Mouse (Mus musculus): ENCODE measurements around the gene Tnfaip3.

Tnfaip3 gene

GRCm38 (mm10) chr10:19014381-19015256, 838 bp downstream of the Tnfaip3 start:
- no peak for DNase-seq (ENCODE audit: low spot score in 2 of 2)

DNA sequence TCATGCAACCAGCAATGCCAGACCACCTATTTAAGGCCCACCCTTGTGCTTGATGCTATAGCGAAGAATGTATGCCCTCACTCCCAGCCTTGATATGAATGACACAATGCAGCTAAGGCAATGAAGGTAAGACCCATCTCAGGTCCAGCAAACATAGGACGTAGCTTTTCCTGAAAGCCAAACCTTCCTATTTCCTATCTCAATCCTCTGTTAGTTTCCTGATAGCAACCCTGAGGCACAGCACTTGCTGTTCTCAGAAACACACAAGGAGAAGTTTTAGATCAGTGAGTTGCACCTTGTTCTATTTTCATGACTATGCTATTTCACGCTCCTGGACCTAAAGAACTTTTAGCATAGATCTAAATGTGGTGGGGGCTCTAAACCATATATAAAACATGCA, 2.1 kb downstream of the Tnfaip3 start:
- no peak for DNase-seq (ENCODE audit: low spot score in 2 of 2)

GRCm38 (mm10) chr10:19012616-19013015, 2.8 kb downstream of the Tnfaip3 start:
- DNase-seq (ENCODE audit: low spot score in 2 of 2), result no peak

DNA sequence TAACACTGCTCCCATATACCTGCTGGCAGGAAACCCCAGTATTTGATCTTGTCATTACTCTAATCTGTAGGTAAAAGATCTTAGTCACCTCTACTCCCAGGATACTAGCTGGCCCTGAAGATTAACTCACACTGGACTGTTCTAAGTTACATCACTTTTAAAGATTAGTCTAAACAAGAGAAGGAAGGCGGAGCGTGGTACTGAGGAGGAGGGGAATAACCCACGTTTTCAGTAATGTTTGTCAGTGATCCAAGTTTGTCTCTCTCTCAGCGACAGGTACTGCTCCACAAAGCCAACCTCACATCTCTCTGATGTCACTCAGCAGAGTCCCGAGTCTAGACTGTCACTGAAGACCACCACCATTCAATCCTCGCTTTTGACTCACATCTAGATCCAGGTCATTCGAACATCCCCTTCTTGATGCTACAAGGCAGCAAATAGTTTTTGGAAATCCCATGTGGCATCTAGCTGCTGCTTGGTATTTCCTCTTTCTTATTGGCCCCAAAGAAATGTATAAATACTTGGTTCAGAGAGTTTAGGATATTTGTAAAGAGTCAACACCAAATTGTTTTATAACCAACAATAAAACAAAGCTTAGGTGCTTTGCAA, 3.5 kb downstream of the Tnfaip3 start:
- no peak for DNase-seq (ENCODE audit: low spot score in 2 of 2)

DNA sequence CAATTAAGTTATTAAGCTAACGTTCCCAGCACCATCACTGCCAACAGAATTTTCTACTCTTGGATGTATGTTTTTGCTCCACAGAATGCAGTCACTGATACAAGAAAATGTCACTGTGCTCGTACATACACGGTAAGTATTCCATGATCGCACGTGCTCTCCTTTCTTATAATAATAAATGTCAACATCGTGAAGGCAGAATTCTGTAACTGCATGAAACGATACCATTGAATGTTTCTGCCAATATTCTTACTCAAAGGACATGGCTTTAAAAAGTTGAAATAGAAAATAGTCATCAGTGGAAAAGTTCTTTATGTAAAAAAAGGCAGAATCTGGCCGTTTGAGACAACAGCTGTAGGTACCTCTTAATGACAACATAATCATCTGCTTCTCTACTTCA, 5.0 kb downstream of the Tnfaip3 start:
- no peak for DNase-seq (ENCODE audit: low spot score in 2 of 2)

DNA sequence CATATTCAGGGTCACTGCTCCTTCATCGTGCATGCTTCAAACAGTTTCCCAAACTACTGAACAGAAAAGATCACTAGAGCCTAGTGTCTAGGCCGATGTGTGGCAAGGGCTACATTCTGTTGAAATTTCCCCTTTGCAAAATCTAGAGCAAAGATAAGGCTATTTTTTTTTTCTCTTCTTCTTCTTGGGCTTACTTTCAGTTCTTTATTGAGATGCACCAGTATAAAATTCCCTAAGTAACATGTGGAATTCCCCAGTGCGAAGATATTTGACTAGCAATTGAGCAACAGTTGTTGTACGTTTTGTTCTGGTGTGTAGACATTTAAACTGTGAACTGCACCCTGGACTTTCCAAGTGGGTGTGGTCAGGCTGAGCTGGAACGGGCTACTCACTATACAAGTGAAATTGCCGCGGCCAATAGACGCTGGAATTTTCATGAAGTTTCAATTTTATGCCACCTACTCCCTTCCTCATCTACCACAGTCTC, 6.2 kb downstream of the Tnfaip3 start:
- DNase-seq (ENCODE audit: low spot score in 2 of 2), result no peak

DNA sequence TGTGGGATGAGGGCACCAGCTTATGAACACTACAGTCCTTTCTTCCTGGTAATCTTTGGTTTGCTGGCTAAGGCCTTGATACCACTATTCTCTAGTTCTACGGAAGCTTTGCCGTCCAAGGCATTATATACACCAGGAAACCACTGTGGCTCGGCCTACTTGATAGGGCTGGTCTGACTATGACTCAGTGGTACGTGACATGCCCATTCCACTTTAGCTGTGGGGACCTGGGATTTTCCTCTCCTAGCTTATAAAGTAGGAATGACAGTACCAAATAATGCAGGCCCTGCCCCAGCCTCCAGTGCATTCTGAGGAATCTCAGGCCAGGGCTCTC, 6.9 kb downstream of the Tnfaip3 start:
- DNase-seq (ENCODE audit: low spot score in 2 of 2), result no peak

DNA sequence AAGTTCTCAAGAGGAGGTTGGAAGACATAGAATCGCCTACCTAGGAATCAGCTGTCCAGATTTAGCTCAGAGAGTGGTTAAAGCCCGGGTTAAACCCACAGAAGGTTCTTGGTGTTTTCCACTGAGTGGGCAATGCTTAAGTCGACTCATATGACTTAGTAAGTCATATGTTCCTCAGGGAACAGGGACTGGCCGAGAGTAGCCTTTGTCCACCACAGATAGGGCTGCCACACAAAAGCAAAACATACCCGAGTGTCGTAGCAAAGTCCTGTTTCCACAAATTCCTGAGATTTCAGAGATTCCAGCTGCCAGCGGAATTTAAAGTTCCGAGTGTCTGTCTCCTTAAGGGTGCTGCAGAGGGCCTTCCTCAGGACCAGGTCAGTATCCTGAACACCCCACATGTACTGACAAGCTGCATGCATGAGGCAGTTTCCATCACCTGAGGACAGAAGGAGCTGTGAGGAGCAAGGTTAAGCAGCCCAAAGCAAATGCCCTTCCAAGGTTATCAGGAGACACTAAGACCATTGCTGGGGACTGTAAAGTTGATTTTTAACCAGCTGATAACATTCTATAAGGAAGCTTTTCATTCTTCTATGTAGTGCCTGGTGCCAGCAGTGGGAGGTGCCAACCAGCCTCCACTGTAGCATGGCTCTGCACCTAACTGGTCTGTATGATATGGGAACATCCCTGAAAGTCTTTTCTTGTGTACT, 7.4 kb downstream of the Tnfaip3 start:
- no peak for DNase-seq (ENCODE audit: low spot score in 2 of 2)

DNA sequence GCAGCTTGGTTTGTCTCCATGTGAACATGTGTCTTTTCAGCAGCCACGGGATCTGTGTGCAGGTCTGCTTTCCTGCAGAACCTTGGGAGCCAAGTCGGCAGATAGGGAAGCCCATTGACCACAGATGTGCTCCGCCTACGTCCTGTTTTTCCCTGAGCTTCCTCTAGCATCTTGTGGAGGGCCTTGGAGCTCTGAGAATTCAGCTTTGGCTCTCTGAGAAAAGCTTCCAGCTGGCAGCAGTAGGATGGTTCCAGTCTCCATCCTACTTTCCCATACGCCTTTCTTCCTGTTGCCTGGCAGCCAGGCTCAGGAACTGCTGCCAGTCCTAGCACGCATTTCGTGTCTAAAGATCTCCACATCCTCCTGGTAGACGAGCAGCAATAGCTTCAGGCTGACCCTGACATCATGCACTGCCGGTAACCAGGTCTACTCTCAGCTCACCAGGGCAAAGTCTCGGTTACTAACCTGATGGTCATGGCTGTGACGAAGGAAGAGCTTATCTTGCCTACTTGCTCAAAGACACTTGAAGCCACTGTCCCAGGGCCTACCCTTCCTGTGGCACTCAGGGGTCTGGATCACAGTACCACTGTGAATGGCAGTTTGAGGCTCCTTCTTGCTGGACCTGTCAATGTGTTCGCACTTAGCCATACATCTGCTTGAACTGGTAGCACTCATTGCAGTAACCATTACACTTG, 13.2 kb downstream of the Tnfaip3 start:
- DNase-seq (ENCODE audit: low spot score in 2 of 2), result no peak

DNA sequence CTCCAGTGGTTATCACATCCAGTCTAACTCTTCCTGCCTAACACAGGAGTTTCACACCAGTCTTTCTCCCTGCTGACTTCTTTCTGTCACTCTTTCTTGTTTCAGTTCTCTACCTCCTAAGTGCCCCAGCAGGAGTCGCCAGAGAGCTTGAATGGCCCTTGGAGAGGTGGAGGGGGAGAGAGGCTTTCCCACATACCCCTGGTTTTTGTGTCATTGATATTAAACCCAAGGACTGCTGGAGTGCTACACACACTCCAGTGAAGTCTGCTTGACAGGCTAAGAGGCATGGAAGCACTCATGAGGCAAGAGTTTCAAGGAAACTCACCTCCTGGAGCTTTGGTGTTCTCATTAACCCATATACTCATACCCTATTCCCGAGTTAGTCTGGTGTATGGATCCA, 16.0 kb downstream of the Tnfaip3 start:
- DNase-seq (ENCODE audit: low spot score in 2 of 2), result no peak

DNA sequence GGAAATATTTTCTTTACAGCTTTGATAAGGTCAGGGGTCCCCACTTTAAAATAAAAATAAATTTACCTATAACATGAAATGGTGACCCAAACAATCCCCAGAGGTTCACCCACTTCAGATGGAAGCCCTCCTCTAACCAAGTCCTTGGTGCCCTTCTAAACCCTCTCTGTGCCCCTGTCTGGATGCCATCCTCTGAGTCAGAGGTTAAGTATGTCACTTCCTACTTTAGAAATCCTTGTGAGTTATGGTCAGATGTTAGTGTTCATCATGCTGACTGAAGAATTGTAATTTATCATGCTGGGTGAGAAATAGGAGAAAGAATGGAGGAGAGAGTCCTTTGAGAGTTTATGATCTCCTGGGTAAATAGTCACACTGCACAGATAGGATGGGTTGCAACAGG, 19.1 kb downstream of the Tnfaip3 start:
- no peak for DNase-seq (ENCODE audit: low spot score in 2 of 2)

DNA sequence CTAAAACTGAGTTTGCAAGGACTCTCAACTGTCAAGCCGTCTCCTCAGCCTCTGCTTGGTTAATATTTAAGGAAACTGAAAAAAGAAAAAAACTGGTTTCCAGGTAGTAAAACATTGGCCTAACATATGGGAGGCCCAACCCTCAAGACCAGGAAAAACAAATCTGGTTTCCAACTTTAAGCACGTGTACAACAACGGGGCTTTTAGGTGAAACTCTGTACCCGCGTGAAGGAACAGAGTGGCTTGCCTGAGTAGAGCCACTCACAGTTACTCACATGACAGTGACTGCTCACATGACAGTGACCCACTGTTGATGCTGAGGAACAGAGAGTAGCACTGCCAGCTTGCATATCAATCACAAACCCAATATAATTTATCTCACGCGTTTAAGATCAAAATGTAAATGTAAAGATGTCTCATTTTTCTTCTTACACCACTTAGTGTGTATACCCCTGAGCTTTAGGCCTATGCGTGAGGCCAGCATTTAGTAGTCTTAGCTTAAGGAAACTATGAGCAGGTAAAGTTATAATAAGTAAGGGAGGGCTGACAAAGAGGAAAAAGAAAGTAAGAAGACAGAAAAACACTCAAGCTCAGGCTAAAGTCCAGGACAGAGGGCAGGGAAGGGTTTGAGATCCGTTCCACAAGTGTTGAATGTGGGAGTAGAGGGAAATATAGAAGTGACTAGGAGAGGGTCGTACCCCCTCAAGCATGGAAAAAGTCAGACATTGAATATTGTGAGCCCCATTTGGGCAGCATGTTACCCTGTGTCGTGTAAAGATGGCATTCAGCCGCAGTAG, 19.8 kb downstream of the Tnfaip3 start:
- DNase-seq (ENCODE audit: low spot score in 2 of 2), result no peak

DNA sequence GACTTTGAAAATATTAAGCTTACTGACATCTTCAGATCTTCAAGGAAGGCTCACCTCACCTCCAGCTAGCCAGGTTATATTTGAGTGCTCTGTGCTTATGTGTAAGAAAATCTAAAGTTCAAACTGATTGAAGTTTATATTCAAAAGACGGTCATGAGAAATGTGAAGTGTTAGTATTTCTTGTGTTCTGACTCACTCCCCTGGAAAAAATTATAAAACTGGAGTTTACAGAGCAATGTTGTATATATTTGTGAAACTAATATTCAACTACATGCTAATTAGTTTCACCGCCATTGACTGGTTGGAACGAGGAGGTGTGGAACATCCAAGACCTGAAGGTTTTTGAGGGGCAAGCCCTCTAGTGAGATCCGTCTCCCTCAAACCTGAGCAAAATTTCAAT, 22.5 kb downstream of the Tnfaip3 start:
- DNase-seq (ENCODE audit: low spot score in 2 of 2), result no peak

DNA sequence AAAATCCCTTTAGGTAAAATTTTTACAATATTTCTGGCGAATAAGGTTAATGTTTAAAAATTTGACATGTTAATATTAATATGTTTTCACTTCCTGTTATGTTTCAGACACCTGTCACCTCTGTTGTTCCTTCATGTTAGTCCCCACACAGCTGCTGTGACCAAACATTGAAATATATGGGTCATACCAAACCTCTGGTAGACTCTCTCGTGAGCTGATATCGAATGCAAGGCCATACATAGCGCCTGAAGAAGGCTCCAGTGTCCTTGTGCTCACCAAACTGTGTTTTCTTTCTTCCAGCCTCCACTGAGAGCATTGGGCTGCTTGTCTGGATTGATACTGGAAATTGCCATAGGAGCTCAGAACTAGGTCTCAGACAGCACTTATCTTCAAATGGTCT, 24.4 kb downstream of the Tnfaip3 start:
- DNase-seq (ENCODE audit: low spot score in 2 of 2), result no peak

- DNase-seq (ENCODE audit: low spot score in 2 of 2), result no peak
Measured at GRCm38 (mm10) chr10:18987907-18988199, 27.6 kb downstream of the Tnfaip3 start.

- no peak for DNase-seq (ENCODE audit: low spot score in 2 of 2)
Measured at GRCm38 (mm10) chr10:18987046-18987906, 28.2 kb downstream of the Tnfaip3 start.

- DNase-seq (ENCODE audit: low spot score in 2 of 2), result no peak
Measured at GRCm38 (mm10) chr10:18985516-18985915, 29.9 kb downstream of the Tnfaip3 start.

GRCm38 (mm10) chr10:18983514-18983913, 31.9 kb downstream of the Tnfaip3 start:
- no peak for DNase-seq (ENCODE audit: low spot score in 2 of 2)

DNA sequence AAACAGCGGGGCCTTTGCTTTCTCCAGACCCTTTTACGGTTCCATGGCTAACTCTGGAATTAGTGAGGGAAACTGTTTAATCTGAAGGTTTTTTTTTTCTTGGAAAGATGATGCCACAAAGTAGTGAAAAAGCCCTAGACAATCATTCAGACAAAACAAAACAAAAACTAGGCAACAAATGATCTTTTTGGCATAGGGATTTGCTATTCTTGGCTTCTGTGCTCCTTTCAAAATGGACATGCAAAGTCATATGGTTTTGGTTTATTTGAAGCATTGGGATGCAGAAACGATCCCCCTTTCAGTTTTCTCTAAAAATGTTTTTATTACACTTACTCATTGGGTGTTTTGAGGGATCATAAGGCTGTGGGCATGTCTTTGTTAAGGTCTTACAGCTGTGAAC, 41.0 kb downstream of the Tnfaip3 start:
- DNase-seq (ENCODE audit: low spot score in 2 of 2), result no peak

- no peak for DNase-seq (ENCODE audit: low spot score in 2 of 2)
Measured at GRCm38 (mm10) chr10:18966893-18967292, 48.6 kb downstream of the Tnfaip3 start.

DNA sequence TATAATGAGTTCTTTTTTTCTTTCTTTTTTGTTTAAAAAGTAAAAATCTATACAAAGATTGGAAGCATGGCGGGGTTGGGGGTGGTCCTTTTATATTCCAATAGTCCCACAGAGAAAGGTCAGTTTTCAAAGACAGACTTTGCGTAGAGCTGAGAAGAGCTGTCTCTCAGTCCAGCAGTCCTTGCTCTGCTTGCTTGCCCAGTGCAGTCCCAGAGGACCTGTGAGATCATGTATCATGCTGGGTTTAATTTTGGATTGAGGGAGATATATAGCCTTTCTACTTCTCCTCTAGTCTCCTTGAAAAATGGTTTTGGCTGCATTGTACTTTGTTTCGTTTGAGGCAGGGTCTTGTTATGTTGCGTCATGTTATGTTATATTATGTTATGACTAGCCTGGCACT, 49.9 kb downstream of the Tnfaip3 start:
- DNase-seq (ENCODE audit: low spot score in 2 of 2), result no peak

Data from cerebellum, postnatal 4 days (tissue).